Mouse (Mus musculus) MEL (cell line): ENCODE data around the gene Ints6. TPM values are rescaled to one million over a fixed set of nuclear protein-coding genes. Genes with fewer than 3 reads are reported as not detected.

ENCODE experiments used
- DNase-seq: peaks from one replicate; pipeline ENCODE4 v3.0.0; 2011; ENCODE audit warnings: low read depth, low spot score
- H3K27ac ChIP-seq: 2 replicates; pipeline ENCODE4 v1.5.1; 2012; ENCODE audit warnings: low read depth, mild to moderate bottlenecking, control low read depth, low read length, moderate library complexity; ENCODE audit not compliant: control insufficient read depth
- H3K27me3 ChIP-seq, 2 experiments: fragments of 150-350 bp in 1 of 2; sonication (generic) in 1 of 2; 2 replicates each; pipeline ENCODE4 v1.6.1; 2012; ENCODE audit warnings: low read length in 2 of 2, mild to moderate bottlenecking in 2 of 2, improper control_type of control experiment in 1 of 2, moderate library complexity in 1 of 2; ENCODE audit not compliant: insufficient read depth in 2 of 2, control insufficient read depth in 1 of 2
- H3K36me3 ChIP-seq, 2 experiments: 2 replicates each; pipeline ENCODE4 v1.6.1; 2012 to 2014; ENCODE audit warnings: low read length in 2 of 2, improper control_type of control experiment in 1 of 2, inconsistent platforms in 1 of 2, mild to moderate bottlenecking in 1 of 2; ENCODE audit not compliant: insufficient read depth in 2 of 2, control insufficient read depth in 1 of 2
- H3K4me1 ChIP-seq, 2 experiments: fragments of 150-350 bp in 1 of 2; sonication (generic) in 1 of 2; 2 replicates each; pipeline ENCODE4 v1.6.1; 2012; ENCODE audit warnings: low read length in 2 of 2, improper control_type of control experiment in 1 of 2, mild to moderate bottlenecking in 1 of 2; ENCODE audit not compliant: insufficient read depth in 2 of 2, control insufficient read depth in 1 of 2
- H3K4me3 ChIP-seq, 2 experiments: fragments of 150-350 bp in 1 of 2; sonication (generic) in 1 of 2; 2 replicates each; pipeline ENCODE4 v1.5.1; 2012; ENCODE audit warnings: low read depth in 2 of 2, low read length in 2 of 2, mild to moderate bottlenecking in 2 of 2, moderate library complexity in 2 of 2, control low read depth in 1 of 2, improper control_type of control experiment in 1 of 2; ENCODE audit not compliant: control insufficient read depth in 1 of 2, insufficient read depth in 1 of 2
- H3K79me2 ChIP-seq: 2 replicates; pipeline ENCODE4 v1.6.1; 2012; ENCODE audit warnings: mild to moderate bottlenecking, low read length, moderate library complexity; ENCODE audit not compliant: control insufficient read depth, poor library complexity, insufficient read depth
- H3K9ac ChIP-seq: 2 replicates; pipeline ENCODE4 v1.6.1; 2012; ENCODE audit warnings: low read depth, mild to moderate bottlenecking, control low read depth, low read length, moderate library complexity; ENCODE audit not compliant: control insufficient read depth, poor library complexity, severe bottlenecking
- H3K9me3 ChIP-seq: fragments of 150-350 bp; sonication (generic); replicated peaks from 2 replicates; pipeline ENCODE4 v1.6.1; 2012; ENCODE audit warnings: mild to moderate bottlenecking, low read length, improper control_type of control experiment, moderate library complexity; ENCODE audit not compliant: insufficient read depth
- CHD2 ChIP-seq: IDR thresholded peaks from 2 replicates; pipeline ENCODE4 v1.6.1; 2011; ENCODE audit warnings: low read length, improper control_type of control experiment
- ETS1 ChIP-seq: IDR thresholded peaks from 2 replicates; pipeline ENCODE4 v1.6.1; 2012; ENCODE audit warnings: low read depth, mild to moderate bottlenecking, inconsistent platforms, low read length, improper control_type of control experiment, moderate library complexity
- MAFK ChIP-seq: IDR thresholded peaks from 2 replicates; pipeline ENCODE4 v1.6.1; 2011; ENCODE audit warnings: low read depth, mild to moderate bottlenecking, low read length, improper control_type of control experiment, borderline replicate concordance
- UBTF ChIP-seq: IDR thresholded peaks from 2 replicates; pipeline ENCODE4 v1.6.1; 2012; ENCODE audit warnings: low read depth, mild to moderate bottlenecking, inconsistent platforms, low read length, improper control_type of control experiment, moderate library complexity, borderline replicate concordance; ENCODE audit not compliant: insufficient read depth
- ZMIZ1 ChIP-seq: IDR thresholded peaks from 2 replicates; pipeline ENCODE4 v1.6.1; 2012; ENCODE audit warnings: low read depth, mild to moderate bottlenecking, inconsistent platforms, low read length, improper control_type of control experiment, moderate library complexity
- polyA plus RNA-seq, 2 experiments: library from polyadenylated mRNA; stranded (reverse) in 1 of 2; unstranded in 1 of 2; fragments of >175 nt in 1 of 2; fragments of >200 nt in 1 of 2; gene quantifications; 2 replicates each; pipeline versions ENCODE4 v1.2.1 to v1.2.4; 2012; ENCODE audit warnings: low replicate concordance in 2 of 2, low read depth in 1 of 2; ENCODE audit not compliant: insufficient read length in 2 of 2, insufficient read depth in 1 of 2, missing spikeins in 1 of 2
- total RNA-seq: library from RNA; depleted of rRNA; stranded (reverse); fragments of 300-350 nt; gene quantifications from 2 replicates; pipeline ENCODE4 v1.2.3, GENCODE M21; 2012; rRNA removed

The Ints6 gene
- total and polyA plus RNA-seq, 3 experiments = 27.4 to 150 (median 29.1) TPM

DNA sequence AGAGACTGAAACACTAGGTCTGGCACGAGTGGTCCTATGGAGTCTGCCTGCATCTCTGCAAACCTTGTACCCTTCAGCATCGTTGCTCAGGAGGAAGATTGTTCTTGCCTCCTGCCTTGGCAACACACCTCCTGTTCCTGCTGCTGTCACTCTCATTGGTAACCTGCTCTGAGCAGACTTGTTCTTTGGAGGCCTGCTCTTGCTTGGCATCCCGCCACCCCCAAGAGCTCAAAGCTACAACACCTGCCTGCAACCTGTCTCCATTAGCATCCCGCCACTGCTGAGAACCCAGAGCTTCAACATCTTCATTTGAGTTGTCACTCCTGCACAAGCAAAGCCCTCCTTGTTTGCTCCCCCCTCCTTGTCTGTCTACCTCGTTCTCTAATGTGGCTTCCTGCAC is 133.0 kb downstream of the Ints6 start:
- no peak for TF ChIP-seq ETS1
- TF ChIP-seq CHD2 = no peak
- no peak for TF ChIP-seq UBTF
- no peak for TF ChIP-seq MAFK
- no peak for TF ChIP-seq ZMIZ1
- H3K4me1 ChIP-seq = no peaks in the 10 kb centered on the region
- H3K9me3 ChIP-seq = no peaks in the 10 kb centered on the region
- no peak overlapping the region for H3K9ac ChIP-seq
- peaks cover 0 to 3% of the 10 kb centered on the region in 2 experiments; a peak in 1 of 4 replicates for H3K27me3 ChIP-seq
- no peaks in the 10 kb centered on the region for H3K36me3 ChIP-seq
- H3K79me2 ChIP-seq = no peaks in the 10 kb centered on the region
- no peak for DNase-seq
- no peak overlapping the region for H3K4me3 ChIP-seq
- H3K27ac ChIP-seq = no peak overlapping the region

Other genes with a start within 250 kb of the Ints6 start
- not detected in 2 replicates for gene Fam124a, start 205.4 kb downstream of the Ints6 start, total RNA-seq
- gene Fam124a, start 205.4 kb downstream of the Ints6 start, polyA plus RNA-seq = not detected
- not detected in 2 replicates for gene Gm4131, start 194.2 kb downstream of the Ints6 start, total RNA-seq
- not detected for gene Gm4131, start 194.2 kb downstream of the Ints6 start, polyA plus RNA-seq
- not detected in 2 replicates for gene Serpine3, start 97.5 kb downstream of the Ints6 start, total RNA-seq
- gene Serpine3, start 97.5 kb downstream of the Ints6 start, polyA plus RNA-seq = not detected
- gene Wdfy2, start 76.5 kb upstream of the Ints6 start, total RNA-seq = 2.7 and 3.3 TPM in 2 replicates
- 1 to 10 TPM in 1 of 2 experiments, not detected in 1; 4.1 TPM for gene Wdfy2, start 76.5 kb upstream of the Ints6 start, polyA plus RNA-seq
- gene Defb48, start 223.3 kb upstream of the Ints6 start, total RNA-seq = not detected in 2 replicates
- not detected for gene Defb48, start 223.3 kb upstream of the Ints6 start, polyA plus RNA-seq
- not detected in 2 replicates for gene Defb47, start 236.9 kb upstream of the Ints6 start, total RNA-seq
- gene Defb47, start 236.9 kb upstream of the Ints6 start, polyA plus RNA-seq = not detected